Mouse (Mus musculus) hindbrain, embryonic 15.5 days (tissue): Measurements from ENCODE around the gene Tspan11. TPM values are rescaled to one million over a fixed set of nuclear protein-coding genes. Genes with fewer than 3 reads are reported as not detected.

Experiments used
- ATAC-seq: fragments of 200-750 bp; cut with Nextera tagmentation; 2 replicates; pipeline ENCODE4 v1.8.0; 2017; ENCODE audit warnings: low read depth, moderate number of reproducible peaks, moderate TSS enrichment; ENCODE audit not compliant: low FRiP score
- H3K27ac ChIP-seq: fragments of 300-500 bp; sonication (generic); replicated peaks from 2 replicates; pipeline ENCODE4 v1.5.1; 2015; ENCODE audit warnings: mild to moderate bottlenecking, inconsistent platforms
- H3K27me3 ChIP-seq: fragments of 300-500 bp; sonication (generic); 2 replicates; pipeline ENCODE4 v1.6.1; 2015; ENCODE audit warnings: control low read depth, inconsistent platforms
- H3K36me3 ChIP-seq: fragments of 300-500 bp; sonication (generic); 2 replicates; pipeline ENCODE4 v1.6.1; 2015; ENCODE audit warnings: control low read depth, inconsistent platforms
- H3K4me1 ChIP-seq: fragments of 300-500 bp; sonication (generic); replicated peaks from 2 replicates; pipeline ENCODE4 v1.6.1; 2015; ENCODE audit warnings: control low read depth, inconsistent platforms
- H3K4me2 ChIP-seq: fragments of 300-500 bp; sonication (generic); 2 replicates; pipeline ENCODE4 v1.6.1; 2015; ENCODE audit warnings: moderate library complexity, mild to moderate bottlenecking, inconsistent platforms
- H3K4me3 ChIP-seq: fragments of 300-500 bp; sonication (generic); 2 replicates; pipeline ENCODE4 v1.5.1; 2015; ENCODE audit warnings: mild to moderate bottlenecking, inconsistent platforms
- H3K9ac ChIP-seq: fragments of 300-500 bp; sonication (generic); 2 replicates; pipeline ENCODE4 v1.6.1; 2015; ENCODE audit warnings: inconsistent platforms
- H3K9me3 ChIP-seq: fragments of 300-500 bp; sonication (generic); 2 replicates; pipeline ENCODE4 v1.6.1; 2016; ENCODE audit warnings: control low read depth, inconsistent platforms
- WGBS: fragments of 180-500 bp; shearing (Covaris S2); methylation state at CpG from one replicate; pipeline ENCODE4 v1.1.7; 2015; 5-methylcytosine and 5-hydroxymethylcytosine counted together
- polyA plus RNA-seq: library from polyadenylated mRNA; unstranded; fragments of >200 nt; fragmentation: Nextera tagmentation; extraction: Ambion mirVana; gene quantifications from 2 replicates; pipeline ENCODE4 v1.2.1, GENCODE M21; 2015

Tspan11 gene
- 3.4 and 6.8 TPM in 2 replicates for polyA plus RNA-seq

DNA sequence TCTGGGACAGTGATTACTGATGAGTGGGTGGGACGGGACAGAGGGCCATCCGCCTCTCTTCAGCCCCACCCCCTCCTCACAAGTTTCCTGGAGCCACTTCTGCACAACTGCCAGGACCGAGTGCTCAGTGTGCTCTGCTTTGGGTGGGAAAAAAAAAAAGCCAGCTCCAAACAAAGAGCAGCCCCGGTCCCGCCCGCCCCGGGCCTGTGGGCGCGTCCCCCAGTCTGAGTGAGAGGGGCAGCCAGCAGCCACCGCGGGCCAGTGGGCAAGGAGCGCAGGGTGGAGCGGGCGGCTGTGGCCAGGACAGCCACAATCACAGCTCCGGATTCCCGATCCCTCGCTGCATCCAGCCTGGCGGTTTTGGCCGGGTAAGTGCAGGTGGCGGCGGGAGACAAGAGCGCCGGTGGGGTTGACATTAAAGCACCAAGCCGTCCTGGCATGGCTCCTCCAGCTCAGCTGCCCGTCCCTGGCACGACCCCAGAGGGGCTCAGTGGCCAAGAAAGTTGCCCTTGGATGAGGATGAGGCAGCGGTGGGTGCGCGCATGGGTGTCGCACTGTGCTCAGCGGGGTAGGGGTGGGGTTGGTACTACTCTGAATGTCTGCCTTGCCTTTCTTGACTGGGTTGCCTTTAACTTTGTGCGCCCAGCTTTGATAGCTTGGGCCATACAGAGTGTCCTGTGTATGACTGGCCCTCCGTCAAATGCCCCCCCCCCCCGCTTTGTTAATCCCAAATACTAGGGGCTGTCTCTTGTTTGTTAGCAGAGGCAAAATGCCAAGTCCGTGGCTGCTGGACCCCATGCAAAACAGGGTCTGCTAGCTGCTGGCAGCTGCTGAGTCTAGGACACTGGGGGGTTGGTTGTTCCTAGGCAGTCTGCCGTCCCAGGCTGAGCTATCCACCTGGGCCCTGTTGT is at the start of gene Tspan11:
Gene Tspan11 (plus strand): TSS at position 79 of the 911 bp plus-strand sequence.
- no peaks in the 10 kb centered on the region for H3K27me3 ChIP-seq
- H3K4me2 ChIP-seq = peak within 1 kb of the TSS; percentile 90
- WGBS = under 1% methylated on average over 36 of the region's 36 CpGs
- peak; percentile 86 for ATAC-seq
- no peaks in the 10 kb centered on the region for H3K36me3 ChIP-seq
- H3K9ac ChIP-seq = peak within 1 kb of the TSS; percentile 48
- H3K9me3 ChIP-seq = no peaks in the 10 kb centered on the region
- H3K27ac ChIP-seq = peak within 1 kb of the TSS; percentile 59
- peaks cover 28% of the 10 kb centered on the region for H3K4me1 ChIP-seq
- peak within 1 kb of the TSS; percentile 47 for H3K4me3 ChIP-seq

GRCm38 (mm10) chr6:127837910-127838309 is 49.5 kb upstream of the Tspan11 start:
- no peaks in the 10 kb centered on the region for H3K27me3 ChIP-seq
- H3K4me1 ChIP-seq = no peaks in the 10 kb centered on the region
- H3K4me2 ChIP-seq = no peak overlapping the region
- no peak overlapping the region for H3K27ac ChIP-seq
- 95% methylated on average over 4 of the region's 4 CpGs for WGBS
- H3K4me3 ChIP-seq = no peak overlapping the region
- no peaks in the 10 kb centered on the region for H3K36me3 ChIP-seq
- no peaks in the 10 kb centered on the region for H3K9me3 ChIP-seq
- no peak for ATAC-seq
- no peak overlapping the region for H3K9ac ChIP-seq

DNA sequence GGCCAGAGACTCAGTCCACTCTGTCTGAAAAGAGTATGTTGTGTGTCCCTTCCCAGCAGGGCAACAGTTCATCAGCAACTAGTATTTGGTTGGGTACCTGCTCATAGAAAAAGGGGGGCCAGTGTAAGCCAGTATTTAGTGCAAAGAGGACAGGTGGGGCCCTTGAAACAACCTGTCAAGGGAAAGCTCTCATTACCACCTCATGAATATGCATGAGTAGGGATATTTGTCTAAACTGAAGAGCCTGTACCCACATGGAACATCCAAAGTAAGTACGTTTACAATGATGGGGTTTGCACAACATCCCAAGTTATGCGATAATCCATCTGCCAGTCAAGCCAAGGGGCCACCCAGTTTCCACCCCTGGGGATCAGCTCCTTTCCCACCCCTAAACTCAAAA is 47.9 kb upstream of the Tspan11 start:
- 76% methylated on average over 2 of the region's 2 CpGs for WGBS
- Histone ChIP-seq H3K9me3 (no peaks in the 10 kb centered on the region), H3K9ac (no peak overlapping the region), H3K36me3 (no peaks in the 10 kb centered on the region), H3K27ac (no peak overlapping the region), H3K27me3 (no peaks in the 10 kb centered on the region), H3K4me1 (no peaks in the 10 kb centered on the region), H3K4me3 (no peak overlapping the region), H3K4me2 (no peak overlapping the region)
- ATAC-seq = no peak

DNA sequence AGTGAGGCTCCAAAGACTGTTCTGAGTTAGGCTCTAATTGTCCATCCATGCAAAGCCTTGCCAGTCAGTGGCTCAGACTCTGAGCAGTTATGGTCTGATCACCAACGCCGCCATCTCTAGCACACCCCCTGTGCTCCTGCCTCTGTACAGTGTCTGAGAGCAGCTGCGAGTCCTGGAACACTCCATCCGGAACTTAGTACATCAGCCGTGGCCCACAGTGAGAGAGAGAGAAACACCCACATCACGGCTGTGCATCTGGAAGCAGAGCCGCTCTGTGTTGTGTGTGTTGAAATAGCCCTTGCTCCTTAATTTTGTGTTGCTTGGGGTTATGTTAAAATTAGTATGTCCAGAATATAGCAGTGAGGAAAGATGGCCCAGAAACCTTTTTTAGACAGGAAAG is 47.2 kb upstream of the Tspan11 start:
- Histone ChIP-seq H3K27ac (no peak overlapping the region), H3K9ac (no peak overlapping the region), H3K4me1 (no peaks in the 10 kb centered on the region), H3K27me3 (no peaks in the 10 kb centered on the region), H3K36me3 (no peaks in the 10 kb centered on the region), H3K9me3 (no peaks in the 10 kb centered on the region), H3K4me2 (no peak overlapping the region), H3K4me3 (no peak overlapping the region)
- ATAC-seq = no peak
- 81% methylated on average over 7 of the region's 7 CpGs for WGBS

- Histone ChIP-seq H3K4me1 (no peaks in the 10 kb centered on the region), H3K4me3 (no peak overlapping the region), H3K9ac (no peak overlapping the region), H3K27ac (no peak overlapping the region), H3K9me3 (no peaks in the 10 kb centered on the region), H3K27me3 (no peaks in the 10 kb centered on the region), H3K36me3 (no peaks in the 10 kb centered on the region), H3K4me2 (no peak overlapping the region)
- WGBS = 76% methylated on average over 7 of the region's 7 CpGs
- ATAC-seq = no peak
These were observed 46.1 kb upstream of the Tspan11 start for GRCm38 (mm10) chr6:127841326-127841725.

DNA sequence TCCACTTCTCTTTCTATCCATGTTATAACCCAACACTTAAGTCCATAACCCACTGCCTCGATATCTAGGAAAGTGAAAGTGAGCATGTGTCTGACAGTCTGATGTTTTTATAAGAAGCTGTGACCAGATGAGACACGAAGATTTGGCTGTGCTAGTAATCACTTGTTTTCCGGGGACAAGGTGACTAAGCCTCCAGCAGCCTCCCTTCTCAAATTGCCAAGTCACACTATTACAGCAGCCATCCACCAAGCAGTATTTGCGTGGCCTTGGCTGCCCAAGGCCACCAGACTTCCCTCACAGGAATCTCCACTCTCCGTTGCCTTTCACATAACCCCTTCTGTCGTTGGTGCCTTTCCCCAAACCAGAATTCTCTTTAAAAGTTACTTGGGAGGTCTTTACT is 40.9 kb upstream of the Tspan11 start:
- WGBS = 86% methylated on average over 6 of the region's 6 CpGs

GRCm38 (mm10) chr6:127849496-127849895 is 37.9 kb upstream of the Tspan11 start:
- Histone ChIP-seq H3K27me3 (no peaks in the 10 kb centered on the region), H3K4me1 (peaks cover 10% of the 10 kb centered on the region; the same call in 1 of the 2 replicates), H3K9me3 (no peaks in the 10 kb centered on the region), H3K4me3 (no peak overlapping the region), H3K36me3 (no peaks in the 10 kb centered on the region), H3K4me2 (no peak overlapping the region), H3K27ac (no peak overlapping the region), H3K9ac (no peak overlapping the region)
- WGBS = 91% methylated on average over 6 of the region's 6 CpGs
- no peak for ATAC-seq

More for the DNA sequence above, 40.9 kb upstream of the Tspan11 start:
- ATAC-seq = no peak
- Histone ChIP-seq H3K9me3 (no peaks in the 10 kb centered on the region), H3K4me3 (no peak overlapping the region), H3K9ac (no peak overlapping the region), H3K4me1 (no peaks in the 10 kb centered on the region), H3K36me3 (no peaks in the 10 kb centered on the region), H3K27ac (no peak overlapping the region), H3K4me2 (no peak overlapping the region), H3K27me3 (no peaks in the 10 kb centered on the region)

DNA sequence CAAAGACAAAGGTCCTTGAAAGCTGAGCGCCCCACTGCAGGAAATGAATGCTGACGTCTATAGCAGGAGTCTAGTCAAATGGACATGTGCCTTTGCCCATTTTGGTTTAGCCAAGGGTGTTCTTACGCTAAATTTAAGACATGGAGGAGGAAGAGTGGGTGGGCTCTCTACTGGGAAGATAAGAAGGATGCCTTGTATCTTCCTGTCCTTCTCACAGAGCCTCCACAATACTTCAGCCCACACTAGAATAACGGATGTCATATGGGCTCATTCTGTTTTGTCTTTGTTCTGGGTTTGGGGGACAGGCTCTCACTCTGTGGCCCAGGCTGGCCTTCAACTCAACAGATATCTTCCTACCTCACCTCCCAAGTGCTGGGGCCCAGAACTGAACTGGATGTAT is 35.8 kb upstream of the Tspan11 start:
- H3K4me2 ChIP-seq = no peak overlapping the region
- 84% methylated on average over 4 of the region's 4 CpGs for WGBS
- H3K4me1 ChIP-seq = peaks cover 22% of the 10 kb centered on the region
- H3K9me3 ChIP-seq = no peaks in the 10 kb centered on the region
- H3K4me3 ChIP-seq = no peak overlapping the region
- no peak overlapping the region for H3K27ac ChIP-seq
- H3K36me3 ChIP-seq = no peaks in the 10 kb centered on the region
- ATAC-seq = no peak
- H3K9ac ChIP-seq = no peak overlapping the region
- no peaks in the 10 kb centered on the region for H3K27me3 ChIP-seq

GRCm38 (mm10) chr6:127853241-127853640 is 34.1 kb upstream of the Tspan11 start:
- WGBS = 93% methylated on average over 7 of the region's 7 CpGs
- ATAC-seq = no peak
- Histone ChIP-seq H3K9ac (no peak overlapping the region), H3K4me3 (no peak overlapping the region), H3K4me1 (peaks cover 22% of the 10 kb centered on the region), H3K27me3 (no peaks in the 10 kb centered on the region), H3K36me3 (no peaks in the 10 kb centered on the region), H3K9me3 (no peaks in the 10 kb centered on the region), H3K4me2 (0 out of 2 replicates have a peak overlapping the region, but pooled peaks have one; percentile 19), H3K27ac (no peak overlapping the region)

GRCm38 (mm10) chr6:127853771-127854687 is 33.4 kb upstream of the Tspan11 start:
- 46% methylated on average over 16 of the region's 16 CpGs for WGBS
- H3K9me3 ChIP-seq = no peaks in the 10 kb centered on the region
- 0 out of 2 replicates have a peak, but pooled peaks have one; percentile 23 for ATAC-seq
- peaks cover 22% of the 10 kb centered on the region for H3K4me1 ChIP-seq
- no peak overlapping the region for H3K4me3 ChIP-seq
- H3K9ac ChIP-seq = no peak overlapping the region
- H3K4me2 ChIP-seq = peak overlapping the region; percentile 19
- no peaks in the 10 kb centered on the region for H3K36me3 ChIP-seq
- H3K27me3 ChIP-seq = no peaks in the 10 kb centered on the region
- H3K27ac ChIP-seq = no peak overlapping the region

- no peak overlapping the region for H3K9ac ChIP-seq
- peaks cover 22% of the 10 kb centered on the region for H3K4me1 ChIP-seq
- H3K27ac ChIP-seq = no peak overlapping the region
- no peaks in the 10 kb centered on the region for H3K27me3 ChIP-seq
- ATAC-seq = no peak
- H3K36me3 ChIP-seq = no peaks in the 10 kb centered on the region
- no peaks in the 10 kb centered on the region for H3K9me3 ChIP-seq
- no peak overlapping the region for H3K4me2 ChIP-seq
- 95% methylated on average over 2 of the region's 2 CpGs for WGBS
- H3K4me3 ChIP-seq = no peak overlapping the region
These were observed 32.7 kb upstream of the Tspan11 start for GRCm38 (mm10) chr6:127854688-127855013.
